Mouse (Mus musculus): ENCODE data around the gene Mpo. TPM values are rescaled to one million over a fixed set of nuclear protein-coding genes. Genes with fewer than 3 reads are reported as not detected.

The Mpo gene
- polyA plus RNA-seq, 1 experiment from 2014 or later = 2.7 TPM

GRCm38 (mm10) chr11:87807433-87807832, 14.1 kb downstream of the Mpo start:
- no peaks in the 10 kb centered on the region for H3K36me3 ChIP-seq (ENCODE audit: inconsistent target)
- WGBS (ENCODE audit: missing documents) = 96% methylated on average over 5 of the region's 6 CpGs
- no peak overlapping the region for H3K4me3 ChIP-seq (ENCODE audit: inconsistent target)
- no peaks in the 10 kb centered on the region for H3K79me2 ChIP-seq (ENCODE audit: inconsistent target)
- H3K27ac ChIP-seq = no peak overlapping the region

GRCm38 (mm10) chr11:87808236-87808635, 14.9 kb downstream of the Mpo start:
- H3K27ac ChIP-seq = no peak overlapping the region
- H3K36me3 ChIP-seq (ENCODE audit: inconsistent target) = no peaks in the 10 kb centered on the region
- H3K4me3 ChIP-seq (ENCODE audit: inconsistent target) = no peak overlapping the region
- H3K79me2 ChIP-seq (ENCODE audit: inconsistent target) = no peaks in the 10 kb centered on the region
- WGBS (ENCODE audit: missing documents) = 20% methylated on average over 7 of the region's 7 CpGs

- Histone ChIP-seq H3K79me2 (ENCODE audit: inconsistent target) (no peaks in the 10 kb centered on the region), H3K36me3 (ENCODE audit: inconsistent target) (no peaks in the 10 kb centered on the region), H3K27ac (no peak overlapping the region), H3K4me3 (ENCODE audit: inconsistent target) (no peak overlapping the region)
- 4% methylated on average over 3 of the region's 4 CpGs for WGBS (ENCODE audit: missing documents)
Observed at GRCm38 (mm10) chr11:87811396-87811795, 18.0 kb downstream of the Mpo start.

DNA sequence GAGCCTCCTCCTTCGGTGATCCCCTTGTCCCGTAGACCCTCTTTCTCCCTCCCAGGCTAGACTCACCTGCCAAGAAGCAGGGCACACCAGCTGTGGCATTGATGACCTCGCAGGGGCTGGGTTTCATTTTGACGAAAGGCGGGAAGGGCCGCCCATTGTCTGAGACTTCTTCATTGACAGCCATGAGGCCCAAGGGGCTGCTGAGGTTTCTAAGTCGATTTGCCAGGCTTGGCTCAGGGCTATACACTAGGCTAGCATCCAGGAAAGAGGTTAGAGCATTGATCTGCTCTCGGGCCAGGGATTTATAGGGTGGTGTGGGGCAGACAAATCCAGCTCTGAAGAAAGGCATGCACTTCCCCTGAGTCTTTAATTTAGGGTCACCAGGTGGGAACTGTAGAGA, 21.4 kb downstream of the Mpo start:
- WGBS (ENCODE audit: missing documents) = 72% methylated on average over 8 of the region's 8 CpGs
- Histone ChIP-seq H3K4me3 (ENCODE audit: inconsistent target) (no peak overlapping the region), H3K79me2 (ENCODE audit: inconsistent target) (no peaks in the 10 kb centered on the region), H3K36me3 (ENCODE audit: inconsistent target) (no peaks in the 10 kb centered on the region), H3K27ac (no peak overlapping the region)

DNA sequence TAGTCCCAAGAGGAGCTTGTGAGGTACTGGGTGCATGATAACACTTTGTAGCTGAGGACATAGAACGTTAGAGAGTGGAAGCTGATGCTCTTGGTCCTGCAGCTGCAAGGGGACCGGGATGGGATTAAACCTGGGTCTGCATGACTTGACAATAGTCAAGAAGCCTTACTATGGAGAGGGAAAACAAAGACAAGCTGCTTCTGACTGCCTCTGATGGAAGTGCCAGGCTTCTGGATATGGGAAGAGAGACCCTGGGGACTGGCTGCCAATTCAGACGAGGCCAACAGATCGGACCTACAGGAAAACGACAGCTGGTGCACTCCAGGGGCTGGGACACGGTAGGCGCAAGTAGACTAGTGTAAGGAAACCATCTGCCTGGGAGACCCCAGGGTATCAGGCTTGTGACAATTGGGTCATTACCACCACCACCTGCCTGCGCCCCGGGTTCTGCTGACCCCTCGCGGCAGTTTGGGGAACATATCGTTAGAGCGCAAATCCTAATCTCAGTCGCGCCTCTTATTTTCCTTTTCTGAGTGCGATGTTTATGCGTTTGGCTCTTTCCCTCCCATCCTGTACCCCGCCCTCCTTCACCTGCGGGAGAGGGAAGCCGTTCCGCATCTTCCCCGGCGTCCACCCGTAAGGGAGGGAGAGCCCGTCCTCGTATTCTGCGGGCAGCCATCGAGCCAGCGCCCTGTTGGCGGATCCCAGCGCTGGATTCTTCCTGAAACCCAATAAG, 23.5 kb downstream of the Mpo start:
- 6% methylated on average over 31 of the region's 31 CpGs for WGBS (ENCODE audit: missing documents)
- Histone ChIP-seq H3K4me3 (ENCODE audit: inconsistent target) (no peak overlapping the region; the same call in 1 of the 2 replicates), H3K27ac (no peak overlapping the region), H3K79me2 (ENCODE audit: inconsistent target) (no peaks in the 10 kb centered on the region), H3K36me3 (ENCODE audit: inconsistent target) (no peaks in the 10 kb centered on the region)

DNA sequence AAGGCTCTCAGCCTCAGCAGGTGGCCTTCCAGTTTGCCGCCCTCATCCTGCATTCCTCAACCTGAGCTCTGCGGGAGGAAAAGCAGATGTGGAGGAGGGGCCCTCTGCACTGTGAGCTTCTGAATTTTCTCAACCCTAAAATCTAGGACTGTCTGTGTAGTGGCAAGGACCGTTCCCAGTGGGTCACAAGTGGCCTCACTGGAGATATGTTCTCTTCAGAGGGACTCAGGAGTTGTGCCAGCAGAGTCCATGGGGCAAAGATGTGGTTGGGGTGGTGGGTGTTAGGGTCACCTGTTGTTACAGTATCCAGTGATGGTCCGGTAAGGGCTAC, 24.0 kb downstream of the Mpo start:
- Histone ChIP-seq H3K79me2 (ENCODE audit: inconsistent target) (no peaks in the 10 kb centered on the region), H3K4me3 (ENCODE audit: inconsistent target) (no peak overlapping the region; the same call in 1 of the 2 replicates), H3K36me3 (ENCODE audit: inconsistent target) (no peaks in the 10 kb centered on the region), H3K27ac (no peak overlapping the region)
- 39% methylated on average over 4 of the region's 4 CpGs for WGBS (ENCODE audit: missing documents)

GRCm38 (mm10) chr11:87821502-87821901, 28.1 kb downstream of the Mpo start:
- no peaks in the 10 kb centered on the region for H3K79me2 ChIP-seq (ENCODE audit: inconsistent target)
- no peaks in the 10 kb centered on the region for H3K36me3 ChIP-seq (ENCODE audit: inconsistent target)
- 90% methylated on average over 5 of the region's 5 CpGs for WGBS (ENCODE audit: missing documents)
- no peak overlapping the region for H3K4me3 ChIP-seq (ENCODE audit: inconsistent target)
- no peak overlapping the region for H3K27ac ChIP-seq

- Histone ChIP-seq H3K4me3 (ENCODE audit: inconsistent target) (no peak within 1 kb of the TSS), H3K27ac (no peak within 1 kb of the TSS), H3K36me3 (ENCODE audit: inconsistent target) (no peaks in the 10 kb centered on the region), H3K79me2 (ENCODE audit: inconsistent target) (no peaks in the 10 kb centered on the region)
- 66% methylated on average over 10 of the region's 10 CpGs for WGBS (ENCODE audit: missing documents)
Observed at GRCm38 (mm10) chr11:87828239-87828900, 35.0 kb downstream of the Mpo start, which contains the start of gene Lpo. TSS of gene Lpo (minus strand) at chr11:87828289.

GRCm38 (mm10) chr11:87840676-87841075, 47.3 kb downstream of the Mpo start:
- Histone ChIP-seq H3K79me2 (ENCODE audit: inconsistent target) (no peaks in the 10 kb centered on the region), H3K36me3 (ENCODE audit: inconsistent target) (no peaks in the 10 kb centered on the region), H3K4me3 (ENCODE audit: inconsistent target) (no peak overlapping the region), H3K27ac (no peak overlapping the region)
- 96% methylated on average over 8 of the region's 8 CpGs for WGBS (ENCODE audit: missing documents)

DNA sequence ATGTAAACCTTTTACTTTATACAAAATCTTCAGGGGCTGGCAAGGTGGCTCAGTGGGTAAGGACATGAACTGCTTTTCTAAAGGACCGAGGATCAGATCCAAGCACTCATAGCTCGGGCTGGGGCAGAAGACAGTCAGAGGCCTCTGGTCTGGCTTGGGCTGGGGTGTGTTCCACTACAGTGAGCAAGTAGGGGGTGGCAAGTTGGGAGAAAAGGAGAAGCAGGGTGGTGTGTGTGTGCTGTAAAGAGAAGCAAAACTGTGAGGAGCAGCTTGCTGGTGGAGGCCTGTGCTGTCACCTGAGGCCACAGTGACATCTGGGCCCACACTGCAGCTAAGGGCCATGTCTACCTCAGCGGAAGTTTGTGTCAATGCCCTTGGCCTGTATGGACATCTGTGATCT, 48.1 kb downstream of the Mpo start:
- Histone ChIP-seq H3K27ac (no peak overlapping the region), H3K79me2 (ENCODE audit: inconsistent target) (no peaks in the 10 kb centered on the region), H3K36me3 (ENCODE audit: inconsistent target) (no peaks in the 10 kb centered on the region), H3K4me3 (ENCODE audit: inconsistent target) (no peak overlapping the region)
- WGBS (ENCODE audit: missing documents) = 88% methylated on average over 3 of the region's 3 CpGs

DNA sequence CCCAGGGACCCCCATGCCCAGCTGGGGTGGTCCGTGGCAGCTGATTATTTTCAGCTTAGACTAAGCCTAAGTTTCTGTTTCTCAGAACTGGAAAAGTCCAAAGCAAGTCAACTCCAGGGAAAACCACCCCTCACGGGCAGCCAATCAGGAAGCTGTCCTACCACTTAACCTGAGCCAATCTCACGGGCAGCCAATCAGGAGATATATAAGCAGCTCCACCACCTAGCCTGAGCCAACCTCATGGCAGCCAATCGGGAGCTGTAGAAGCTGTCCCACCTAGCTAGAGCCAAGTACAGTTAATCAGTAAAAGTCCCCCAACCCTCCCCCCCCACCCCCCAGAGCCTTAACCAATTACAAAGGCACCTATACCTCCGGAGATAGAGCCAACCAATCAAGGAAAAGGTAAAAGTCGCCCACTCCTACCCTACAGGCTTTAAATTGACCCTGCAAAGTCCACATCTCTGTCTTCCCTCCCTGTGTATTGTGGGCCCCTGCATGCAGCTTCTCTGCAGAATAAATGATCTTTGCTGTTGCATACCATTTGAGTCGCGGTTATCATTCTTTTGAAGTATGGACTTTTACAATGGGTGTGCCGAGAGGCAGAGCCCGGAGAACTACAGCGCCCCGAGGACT, 53.7 kb downstream of the Mpo start:
- no peaks in the 10 kb centered on the region for H3K79me2 ChIP-seq (ENCODE audit: inconsistent target)
- H3K4me3 ChIP-seq (ENCODE audit: inconsistent target) = no peak overlapping the region
- 90% methylated on average over 12 of the region's 12 CpGs for WGBS (ENCODE audit: missing documents)
- no peak overlapping the region for H3K27ac ChIP-seq
- H3K36me3 ChIP-seq (ENCODE audit: inconsistent target) = no peaks in the 10 kb centered on the region

DNA sequence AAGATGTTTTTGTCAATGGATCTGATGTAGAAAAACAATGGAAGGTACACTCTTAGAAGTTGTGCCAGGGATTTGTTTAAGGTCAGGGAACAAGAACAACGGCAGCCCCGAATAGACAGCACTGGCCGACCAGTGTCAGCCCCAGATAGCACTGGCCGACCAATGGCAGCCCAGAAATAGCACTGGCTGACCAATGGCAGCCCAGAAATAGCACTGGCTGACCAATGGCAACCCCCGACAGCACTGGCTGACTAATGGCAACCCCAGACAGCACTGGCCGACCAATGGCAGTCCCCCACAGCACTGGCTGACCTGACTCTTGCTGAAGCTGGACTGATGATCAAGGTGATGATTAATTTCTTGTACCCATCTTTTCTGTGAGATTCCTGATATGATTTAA, 54.5 kb downstream of the Mpo start:
- Histone ChIP-seq H3K79me2 (ENCODE audit: inconsistent target) (no peaks in the 10 kb centered on the region), H3K36me3 (ENCODE audit: inconsistent target) (no peaks in the 10 kb centered on the region), H3K4me3 (ENCODE audit: inconsistent target) (no peak overlapping the region), H3K27ac (no peak overlapping the region)
- 90% methylated on average over 6 of the region's 6 CpGs for WGBS (ENCODE audit: missing documents)

- Histone ChIP-seq H3K36me3 (ENCODE audit: inconsistent target) (no peaks in the 10 kb centered on the region), H3K4me3 (ENCODE audit: inconsistent target) (peak within 1 kb of the TSS; percentile 59), H3K79me2 (ENCODE audit: inconsistent target) (no peaks in the 10 kb centered on the region), H3K27ac (peak within 1 kb of the TSS; percentile 42)
- WGBS (ENCODE audit: missing documents) = 3% methylated on average over 40 of the region's 40 CpGs
Observed at GRCm38 (mm10) chr11:87852690-87853596, 59.6 kb downstream of the Mpo start, which contains the start of gene Mks1. TSS of gene Mks1 (plus strand) at chr11:87853215.

DNA sequence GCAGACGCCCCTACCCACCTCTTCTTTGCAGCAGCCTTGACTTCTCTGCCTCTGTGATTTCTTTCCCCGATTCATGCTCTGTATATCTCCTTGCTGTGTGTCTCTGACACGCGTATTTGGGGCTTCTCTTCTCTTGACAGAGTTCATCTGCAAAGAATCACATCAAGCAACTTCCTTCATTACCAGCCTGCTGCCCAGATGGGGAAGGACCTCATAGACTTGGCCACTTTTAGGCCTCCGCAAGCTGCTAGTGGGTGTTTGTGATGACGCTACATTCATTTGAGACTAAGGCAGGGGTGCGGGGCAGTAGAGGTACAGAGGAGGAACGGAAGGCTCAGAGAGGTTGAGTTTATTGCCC, 60.2 kb downstream of the Mpo start:
- H3K4me3 ChIP-seq (ENCODE audit: inconsistent target) = peak overlapping the region; percentile 59
- H3K27ac ChIP-seq = peak overlapping the region; percentile 42
- no peaks in the 10 kb centered on the region for H3K79me2 ChIP-seq (ENCODE audit: inconsistent target)
- WGBS (ENCODE audit: missing documents) = 35% methylated on average over 8 of the region's 8 CpGs
- no peaks in the 10 kb centered on the region for H3K36me3 ChIP-seq (ENCODE audit: inconsistent target)
